Mouse (Mus musculus) gastrocnemius, postnatal 4 days (tissue): ENCODE results near the gene 1700001O22Rik. TPM values are rescaled to one million over a fixed set of nuclear protein-coding genes. Genes with fewer than 3 reads are reported as not detected.

Experiments used
- DNase-seq, 2 experiments: peaks; one replicate each; pipeline ENCODE4 v3.0.0; 2021 to 2022; ENCODE audit warnings: low spot score in 2 of 2, mixed read lengths in 2 of 2
- total RNA-seq, 2 experiments: library from RNA; stranded (reverse); gene quantifications; 2 replicates each; pipeline ENCODE4 v1.2.3; 2021

1700001O22Rik gene
- total RNA-seq, 2 experiments from 2014 or later, result 0.69 to 0.88 TPM

GRCm38 (mm10) chr2:30819873-30820272 lies 16.4 kb upstream of the 1700001O22Rik start:
- DNase-seq, result no peak

GRCm38 (mm10) chr2:30816383-30816782 lies 12.9 kb upstream of the 1700001O22Rik start:
- no peak for DNase-seq

DNA sequence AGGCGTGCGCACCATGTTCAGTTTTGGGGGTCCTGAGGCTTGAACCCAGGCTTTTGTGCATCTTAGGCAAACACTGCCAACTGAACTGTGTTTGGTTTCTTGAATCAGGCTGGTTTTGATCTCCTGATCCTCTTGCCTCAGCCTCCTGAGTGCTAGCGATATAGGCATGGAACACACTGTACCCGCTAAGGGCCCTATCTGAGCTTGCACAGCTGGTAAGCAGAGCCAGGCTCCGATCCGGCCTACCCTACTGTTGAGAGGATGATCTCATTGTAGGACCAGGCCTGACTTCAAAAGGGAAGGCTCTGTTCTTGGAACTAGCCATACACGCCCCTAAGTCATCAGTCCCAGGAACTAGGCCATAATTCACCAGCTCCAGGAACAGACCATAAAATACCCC lies 7.1 kb upstream of the 1700001O22Rik start:
- DNase-seq, result no peak

DNA sequence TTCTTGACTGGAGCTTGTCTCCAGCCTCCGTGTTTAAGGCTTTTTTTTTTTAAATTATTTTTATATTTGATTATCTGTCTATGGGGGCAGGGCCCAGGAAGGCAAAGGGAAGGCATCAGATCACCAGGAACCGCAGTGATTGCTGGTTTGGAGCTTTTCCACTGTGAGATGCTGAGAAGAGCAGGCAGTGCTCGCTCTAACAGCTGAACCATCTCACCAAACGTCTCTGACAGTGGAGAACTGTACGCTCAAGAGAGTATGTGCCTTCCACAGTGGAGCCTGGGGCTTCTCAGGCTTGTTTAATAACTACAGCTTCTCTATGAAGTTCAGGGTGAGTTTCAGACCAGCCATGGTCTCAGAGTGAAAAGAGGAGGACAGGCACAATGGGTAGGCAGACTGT lies 6.0 kb upstream of the 1700001O22Rik start:
- no peak for DNase-seq

DNA sequence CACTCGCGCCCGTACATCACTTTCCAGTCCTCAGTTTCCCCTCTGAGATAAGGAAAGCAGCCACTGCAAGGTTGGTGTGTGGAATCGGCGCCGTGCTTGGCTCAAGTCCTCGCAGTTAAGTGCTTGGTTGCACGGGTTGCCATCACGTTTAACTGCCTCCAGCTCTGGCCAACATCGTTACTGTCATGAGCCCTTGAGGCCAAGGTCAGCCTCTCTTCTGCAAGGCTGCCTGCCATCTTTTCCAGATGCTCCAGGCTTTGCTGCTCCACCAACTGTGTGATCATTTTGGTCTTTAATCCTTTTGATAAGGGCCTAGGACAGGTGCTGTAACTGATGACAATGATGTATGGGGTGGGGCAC lies 4.8 kb upstream of the 1700001O22Rik start:
- DNase-seq, result no peak

- peak; percentile 96 to 100 for DNase-seq
These were observed 4.3 kb upstream of the 1700001O22Rik start, which contains the start of gene Ntmt1 for GRCm38 (mm10) chr2:30807648-30808295. Gene Ntmt1, plus strand, starts transcription at chr2:30807826.

- no peak for DNase-seq
These were observed 3.7 kb upstream of the 1700001O22Rik start for GRCm38 (mm10) chr2:30807147-30807647.

DNA sequence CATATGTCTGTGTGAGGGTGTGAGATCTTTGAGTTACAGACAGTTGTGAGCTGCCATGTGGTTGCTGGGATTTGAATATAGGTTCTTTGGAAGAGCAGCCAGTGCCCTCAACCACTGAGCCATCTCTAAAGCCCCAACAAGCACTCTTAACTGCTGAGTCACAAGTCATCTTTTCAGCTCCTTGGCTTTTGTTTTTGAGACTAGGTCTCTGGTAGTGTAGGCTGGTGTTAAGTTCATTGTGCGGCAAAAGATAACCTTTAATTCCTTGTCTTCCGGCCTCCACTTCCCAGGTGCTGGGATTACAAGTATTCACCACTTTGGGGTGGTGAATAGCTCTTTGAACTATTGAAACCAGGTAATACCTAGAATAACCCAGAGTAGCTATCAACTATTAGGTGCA lies 2.5 kb upstream of the 1700001O22Rik start:
- no peak for DNase-seq

DNA sequence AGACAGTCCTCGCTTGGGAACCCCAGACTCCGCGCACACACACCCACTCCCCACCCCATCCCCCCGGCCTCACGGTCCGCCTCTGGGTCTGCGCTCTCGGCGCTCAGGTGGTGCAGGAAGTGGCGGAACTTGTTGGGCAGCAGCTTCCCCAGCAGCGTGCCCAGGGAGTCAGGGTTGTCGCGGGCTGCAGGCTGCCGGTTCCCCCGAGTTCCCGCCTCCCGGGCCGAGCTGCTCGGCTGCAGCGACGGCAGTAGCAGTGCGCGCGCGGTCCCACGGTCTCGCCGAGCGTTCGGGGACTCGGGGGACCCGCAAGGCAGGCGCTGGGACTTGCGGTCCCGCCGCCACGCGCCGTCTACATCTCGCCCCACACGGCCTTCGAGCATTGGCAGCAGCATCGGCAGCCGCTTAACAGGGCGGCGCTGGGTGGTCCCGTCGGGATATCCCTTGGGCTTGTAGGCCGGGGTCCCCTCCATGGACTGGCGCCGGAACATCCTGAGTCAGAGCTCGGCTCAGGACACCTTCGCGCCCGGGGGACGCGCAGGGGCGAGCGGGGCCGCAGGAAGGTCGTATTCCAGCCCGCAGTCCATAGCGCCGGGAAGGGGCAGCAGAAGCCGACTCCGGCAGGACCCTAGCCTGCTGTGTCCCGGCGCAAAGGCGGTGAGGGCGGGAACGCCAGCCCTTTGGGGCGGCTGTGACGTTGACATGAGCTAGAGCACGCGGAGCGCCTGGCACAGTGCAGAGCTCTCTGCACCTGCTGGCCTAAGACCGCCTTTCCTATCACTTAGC lies 2.2 kb downstream of the 1700001O22Rik start:
- no peak for DNase-seq

- DNase-seq, result no peak
These were observed 2.8 kb downstream of the 1700001O22Rik start for GRCm38 (mm10) chr2:30800671-30801066.

DNA sequence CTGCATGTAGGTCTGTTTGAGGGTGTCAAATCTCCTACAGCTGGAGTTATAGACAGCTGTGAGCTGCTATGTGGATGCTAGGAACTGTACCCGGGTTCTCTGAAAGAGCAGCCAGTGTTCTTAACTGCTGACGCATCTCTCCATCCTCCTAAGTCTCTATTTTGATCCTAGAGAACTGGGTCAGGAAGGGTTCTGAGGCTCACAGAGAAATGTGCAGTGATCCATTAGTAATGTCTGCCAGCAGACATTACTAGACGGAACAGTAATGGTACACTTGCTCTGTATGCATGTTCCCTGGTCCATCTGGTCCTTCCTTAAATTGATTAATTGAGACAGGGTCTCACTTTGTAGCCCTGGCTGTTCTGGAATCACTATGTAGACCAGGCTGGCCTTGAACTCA lies 4.0 kb downstream of the 1700001O22Rik start:
- DNase-seq, result no peak

- peak; percentile 42 to 65 for DNase-seq
These were observed 7.1 kb downstream of the 1700001O22Rik start for GRCm38 (mm10) chr2:30796382-30796781.

DNA sequence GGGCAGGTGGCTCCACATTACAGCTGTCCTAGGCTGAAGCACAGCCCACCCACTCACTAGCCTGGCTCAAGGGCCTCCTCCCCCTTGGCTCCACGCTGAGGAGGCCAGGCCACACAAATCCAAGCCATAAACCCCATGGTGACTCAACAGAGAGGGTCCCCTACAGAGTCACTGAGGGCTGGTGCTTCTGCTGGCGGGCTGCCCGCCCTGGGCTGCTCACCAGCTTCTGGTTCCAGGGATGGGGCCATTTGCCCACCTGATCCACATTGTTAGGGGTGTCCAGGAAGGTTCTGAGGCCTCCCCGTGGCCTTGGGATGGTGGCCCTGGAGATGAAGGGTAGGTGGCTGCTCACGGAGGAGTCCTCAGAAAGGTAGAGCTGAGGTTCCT lies 7.6 kb downstream of the 1700001O22Rik start:
- DNase-seq, result no peak

DNA sequence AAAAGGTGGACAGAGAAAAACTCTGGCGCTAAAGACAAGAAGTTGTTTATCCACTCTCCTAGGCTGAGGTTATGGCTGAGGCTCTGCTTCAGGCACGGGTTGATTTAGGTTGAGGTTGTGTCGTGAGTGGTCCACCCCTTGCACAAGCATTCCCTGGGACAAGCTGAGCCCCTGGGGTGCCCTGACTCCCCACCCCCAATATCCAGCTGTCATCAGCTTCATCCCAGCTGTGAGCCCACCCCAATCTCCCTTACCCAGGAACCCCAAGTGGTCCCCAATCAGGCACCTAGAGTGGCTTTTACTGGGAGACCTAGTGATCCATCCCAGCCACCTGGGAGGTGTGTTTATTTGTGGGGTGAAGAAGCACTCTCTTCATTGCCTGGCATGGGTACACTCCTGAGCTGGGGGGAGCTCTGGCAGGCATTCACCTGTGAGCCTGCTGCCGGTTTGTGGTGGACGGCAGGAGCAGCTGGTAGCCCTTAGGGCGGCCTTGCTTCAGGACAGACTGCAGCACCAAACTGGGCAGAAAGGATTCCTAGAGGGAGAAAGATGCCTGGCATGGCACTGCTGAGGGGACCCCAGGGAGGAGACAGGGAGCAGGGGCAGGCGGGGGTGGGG lies 8.1 kb downstream of the 1700001O22Rik start:
- no peak for DNase-seq

GRCm38 (mm10) chr2:30794179-30795108 lies 9.0 kb downstream of the 1700001O22Rik start:
- DNase-seq, result peak; percentile 94

- DNase-seq, result no peak
These were observed 11.4 kb downstream of the 1700001O22Rik start for GRCm38 (mm10) chr2:30792061-30792460.

DNA sequence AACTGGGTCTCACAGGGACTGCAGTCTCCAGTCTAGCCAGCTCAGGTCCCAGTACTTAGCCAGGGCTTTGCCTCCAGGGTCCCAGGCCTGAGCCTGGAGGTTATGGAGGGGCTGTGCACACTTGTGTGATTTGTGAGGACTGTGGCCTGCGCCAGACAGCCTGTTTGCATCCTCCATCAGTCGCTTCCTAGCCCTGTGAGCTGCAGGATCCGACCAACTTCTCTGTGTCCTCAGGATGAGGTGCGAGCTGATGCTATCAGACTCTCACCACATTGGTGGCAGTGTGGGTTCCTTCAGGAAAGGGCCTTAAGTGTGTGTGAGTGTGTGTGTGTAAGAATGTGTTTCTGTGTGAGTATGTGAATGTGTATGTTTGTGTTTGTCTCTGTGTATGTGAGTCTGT lies 16.0 kb downstream of the 1700001O22Rik start:
- no peak for DNase-seq

DNA sequence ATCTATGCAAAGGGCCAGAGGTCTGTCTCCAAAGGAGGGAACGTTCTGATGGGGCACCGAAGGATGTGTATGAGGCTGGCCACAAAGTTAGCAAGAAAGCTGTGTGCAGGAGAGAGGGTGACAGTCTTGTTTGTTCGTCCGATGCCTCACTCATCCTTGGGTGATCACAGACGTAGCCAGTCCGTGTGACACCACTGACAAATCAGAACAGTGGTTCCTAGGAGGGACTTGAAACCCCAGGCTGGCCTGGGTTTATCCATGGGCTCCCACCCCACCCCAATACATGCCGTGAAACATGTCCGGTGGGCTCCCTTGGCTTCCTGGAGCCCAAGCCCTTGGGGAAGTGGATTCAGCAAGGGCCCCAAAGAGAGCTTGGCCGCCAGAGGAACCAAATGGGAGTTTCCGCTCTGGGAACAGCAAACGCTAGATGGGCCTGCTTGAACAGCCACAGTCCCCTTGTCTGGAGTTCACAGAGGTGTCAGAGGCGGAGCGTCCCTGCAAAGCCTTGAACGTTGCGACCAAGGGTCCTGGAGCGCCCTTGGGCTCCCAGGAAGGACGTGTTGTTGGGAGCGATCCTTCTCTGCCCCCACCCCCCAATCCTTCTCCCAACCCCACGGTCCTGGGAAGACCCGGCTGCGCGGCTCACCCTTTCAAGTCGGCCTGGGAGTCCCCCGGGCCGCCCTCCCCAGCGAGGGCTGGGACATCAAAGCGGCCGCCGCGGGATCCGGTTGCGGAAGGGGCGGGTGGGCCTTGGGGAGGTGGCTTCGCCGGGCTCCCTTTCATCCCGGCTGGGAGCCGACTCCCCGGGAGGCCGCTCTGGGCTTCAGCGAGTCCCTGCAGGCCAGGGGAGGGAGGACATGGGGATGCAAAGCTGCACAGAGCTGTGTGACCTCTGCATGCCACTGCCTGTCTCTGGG lies 19.1 kb downstream of the 1700001O22Rik start:
- DNase-seq, result peak in 1 of 2 experiments; percentile 45

GRCm38 (mm10) chr2:30783346-30783745 lies 20.1 kb downstream of the 1700001O22Rik start:
- DNase-seq, result peak in 1 of 2 experiments; percentile 76
